ENCODE assay signal across 8 mouse cellular contexts in the genomic region with DNA sequence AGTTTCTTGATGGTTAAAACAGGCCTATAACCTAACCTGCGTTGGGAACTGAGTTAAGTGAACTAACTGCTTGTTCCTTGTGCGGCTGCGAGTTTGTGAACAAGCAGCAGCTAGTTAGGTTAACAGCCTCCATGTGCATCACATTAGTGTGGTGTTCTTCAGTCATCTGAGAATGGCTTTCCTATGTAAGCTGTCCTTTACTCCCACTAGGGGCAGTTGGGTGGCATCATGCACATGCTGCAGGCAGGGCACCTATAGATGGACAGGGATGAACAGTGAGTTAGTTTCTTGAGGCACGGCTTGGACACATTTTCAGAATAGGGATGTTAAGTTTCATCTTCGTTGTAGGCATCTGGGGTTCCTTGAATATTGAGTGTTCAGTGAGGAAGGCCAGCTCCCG. TPM values are rescaled to one million over a fixed set of nuclear protein-coding genes. Genes with fewer than 3 reads are reported as not detected.
A peak's percentile ranks its signal among the peaks of the same experiment; 100 is the strongest.
DNase-seq lines count a peak whose midpoint lies in the region; ATAC-seq and TF ChIP-seq lines count a peak whose summit lies in the region.

No protein-coding gene starts in this region.

- 65% methylated on average over 6 of the region's 6 CpGs for WGBS in heart, embryonic 10.5 days
- WGBS in hindbrain, embryonic 11.5 days, result 68% methylated on average over 6 of the region's 6 CpGs

- no peak for DNase-seq in heart, embryonic 10.5 days (ENCODE audit: low spot score)
- DNase-seq in heart, adult 11 months, result no peak
- no peak for DNase-seq in ES-E14 (ENCODE audit: low read depth, low spot score)
- DNase-seq in hindbrain, embryonic 11.5 days (ENCODE audit: low spot score), result no peak
- no peak for DNase-seq in embryo, embryonic 10 days (ENCODE audit: low spot score)
- DNase-seq in left cerebral cortex, adult 9 months (ENCODE audit: low spot score in 2 of 2), result no peak
- DNase-seq in left cerebral cortex, postnatal 36 days (ENCODE audit: low spot score in 2 of 2), result no peak

- in situ Hi-C loops in ES-E14 (cut with MboI; ENCODE audit: low sequenced_read_pairs in 2 of 2, unreplicated experiment in 2 of 2), result no loop called here

- peaks cover 65% of the 10 kb centered on the region for H3K36me3 ChIP-seq in heart, embryonic 10.5 days
- H3K36me3 ChIP-seq in ES-E14 (ENCODE audit: control insufficient read depth, insufficient read depth, low read length, poor library complexity, severe bottlenecking), result peaks cover 11% of the 10 kb centered on the region; the same call in 1 of the 2 replicates
- 0 out of 2 replicates have a peak, but pooled peaks cover 2% of the 10 kb centered on the region for H3K36me3 ChIP-seq in hindbrain, embryonic 11.5 days (ENCODE audit: control insufficient read depth, insufficient read depth, low read length)

- no peaks in the 10 kb centered on the region for H3K27me3 ChIP-seq in heart, embryonic 10.5 days (ENCODE audit: insufficient read depth, poor library complexity, severe bottlenecking)
- H3K27me3 ChIP-seq in hindbrain, embryonic 11.5 days (ENCODE audit: control insufficient read depth, insufficient read depth, low read length), result no peaks in the 10 kb centered on the region

- peak overlapping the region; percentile 97 for H3K4me3 ChIP-seq in heart, embryonic 10.5 days
- peak overlapping the region; percentile 92 to 96; a peak in 2 of 4 replicates for H3K4me3 ChIP-seq in ES-E14 (ENCODE audit: insufficient read depth in 1 of 2, low read depth in 1 of 2, low read length in 2 of 2, poor library complexity in 1 of 2, severe bottlenecking in 1 of 2)
- H3K4me3 ChIP-seq in hindbrain, embryonic 11.5 days (ENCODE audit: low read depth, low read length), result peak overlapping the region; percentile 96

- peaks cover 37% of the 10 kb centered on the region for H3K4me1 ChIP-seq in heart, embryonic 10.5 days
- H3K4me1 ChIP-seq in ES-E14 (ENCODE audit: control insufficient read depth in 2 of 2, insufficient read depth in 2 of 2, low read length in 2 of 2, poor library complexity in 1 of 2), result no peaks in the 10 kb centered on the region
- peaks cover 11% of the 10 kb centered on the region for H3K4me1 ChIP-seq in hindbrain, embryonic 11.5 days (replicated peaks; ENCODE audit: control insufficient read depth, insufficient read depth, low read length)

- no peak overlapping the region for H3K9ac ChIP-seq in ES-E14 (ENCODE audit: insufficient read depth, low read depth, low read length, poor library complexity, severe bottlenecking)
- peak overlapping the region; percentile 98 for H3K9ac ChIP-seq in hindbrain, embryonic 11.5 days (ENCODE audit: low read depth, low read length)

- peak overlapping the region; percentile 98; the same call in 1 of the 2 replicates for H3K27ac ChIP-seq in heart, embryonic 10.5 days
- H3K27ac ChIP-seq in ES-E14 (ENCODE audit: insufficient read depth, low read depth, low read length, poor library complexity, severe bottlenecking), result no peak overlapping the region
- H3K27ac ChIP-seq in hindbrain, embryonic 11.5 days (ENCODE audit: low read depth, low read length), result no peak overlapping the region

- H3K9me3 ChIP-seq in heart, embryonic 10.5 days, result no peaks in the 10 kb centered on the region
- no peaks in the 10 kb centered on the region for H3K9me3 ChIP-seq in ES-E14 (ENCODE audit: control insufficient read depth, insufficient read depth, low read depth, low read length)
- no peaks in the 10 kb centered on the region for H3K9me3 ChIP-seq in hindbrain, embryonic 11.5 days (ENCODE audit: control insufficient read depth, low read length)

- no peak for ATAC-seq in hindbrain, embryonic 11.5 days (ENCODE audit: low FRiP score)
- peak; percentile 45; the same call in 1 of the 2 replicates for ATAC-seq in megakaryocyte-erythroid progenitor cell, adult 5-6 weeks (replicated peaks; ENCODE audit: low FRiP score, low TSS enrichment, poor library complexity, severe bottlenecking)

- intact Hi-C loops in left cerebral cortex, postnatal 36 days (cut with DNase I), result no loop called here

- peak overlapping the region; percentile 97 for H3K4me2 ChIP-seq in hindbrain, embryonic 11.5 days (replicated peaks; ENCODE audit: low read depth, low read length)

TF ChIP-seq in ES-E14, 5 proteins besides CTCF, POLR2A, EP300 and RAD21:
- TF ChIP-seq MAFK (IDR thresholded peaks at IDR 0.05; ENCODE audit: insufficient read depth, low read depth, low read length) (no peak), HCFC1 (IDR thresholded peaks at IDR 0.05; ENCODE audit: borderline replicate concordance, insufficient read depth, low read length) (no peak), CHD2 (IDR thresholded peaks at IDR 0.05; ENCODE audit: low read depth, low read length) (no peak), ZNF384 (IDR thresholded peaks at IDR 0.05; ENCODE audit: low read depth, low read length) (no peak), ZC3H11A (IDR thresholded peaks at IDR 0.05; ENCODE audit: borderline replicate concordance, low read depth, low read length) (no peak)

RNA-seq across cellular contexts. Expression of a gene that starts 1.0 kb away (rescaled TPM):
- 19.7 and 20.6 TPM in 2 replicates for polyA plus RNA-seq in heart, embryonic 10.5 days (2016; fragmentation: Nextera tagmentation; extraction: Ambion mirVana)
- total RNA-seq in ES-E14 (2012; rRNA removed), result 10.8 and 15.4 TPM in 2 replicates
- polyA plus RNA-seq in hindbrain, embryonic 11.5 days (2014; fragmentation: Nextera tagmentation; extraction: Ambion mirVana), result 24.9 and 28.0 TPM in 2 replicates
- total RNA-seq in megakaryocyte-erythroid progenitor cell, adult 5-6 weeks (2014; fragmentation: Nextera tagmentation), result 12.1 and 17.5 TPM in 2 replicates
- 4.6 and 6.1 TPM in 2 replicates for total RNA-seq in megakaryocyte-erythroid progenitor cell, adult 5-6 weeks (2017)
- 10 to 100 TPM; 56.1 to 67.6 TPM for total RNA-seq in left cerebral cortex, postnatal 36 days (2021)

RNA-seq across cellular contexts. Expression of a gene that starts 1.2 kb away (rescaled TPM):
- polyA plus RNA-seq in heart, embryonic 10.5 days (2016; fragmentation: Nextera tagmentation; extraction: Ambion mirVana), result 17.8 and 21.4 TPM in 2 replicates
- 14.8 and 19.1 TPM in 2 replicates for total RNA-seq in ES-E14 (2012; rRNA removed)
- polyA plus RNA-seq in hindbrain, embryonic 11.5 days (2014; fragmentation: Nextera tagmentation; extraction: Ambion mirVana), result 18.1 and 18.6 TPM in 2 replicates
- total RNA-seq in megakaryocyte-erythroid progenitor cell, adult 5-6 weeks (2014; fragmentation: Nextera tagmentation), result 8.3 and 16.8 TPM in 2 replicates
- total RNA-seq in megakaryocyte-erythroid progenitor cell, adult 5-6 weeks (2017), result 5.7 and 8.2 TPM in 2 replicates
- 10 to 100 TPM; 19.2 to 24.8 TPM for total RNA-seq in left cerebral cortex, postnatal 36 days (2021)

RNA-seq across cellular contexts. Expression of a gene that starts 19.1 kb away (rescaled TPM):
- polyA plus RNA-seq in heart, embryonic 10.5 days (2016; fragmentation: Nextera tagmentation; extraction: Ambion mirVana), result 2.2 and 2.6 TPM in 2 replicates
- 1.2 and 1.7 TPM in 2 replicates for total RNA-seq in ES-E14 (2012; rRNA removed)
- 1.8 and 2.2 TPM in 2 replicates for polyA plus RNA-seq in hindbrain, embryonic 11.5 days (2014; fragmentation: Nextera tagmentation; extraction: Ambion mirVana)
- 1.8 and 1.9 TPM in 2 replicates for total RNA-seq in megakaryocyte-erythroid progenitor cell, adult 5-6 weeks (2014; fragmentation: Nextera tagmentation)
- total RNA-seq in megakaryocyte-erythroid progenitor cell, adult 5-6 weeks (2017), result 0.27 TPM in 1 of 2 replicates, not detected in the other
- 10 to 100 TPM; 86.7 to 88.8 TPM for total RNA-seq in left cerebral cortex, postnatal 36 days (2021)

RNA-seq across cellular contexts. Expression of a gene that starts 30.5 kb away (rescaled TPM):
- 27.0 and 31.2 TPM in 2 replicates for polyA plus RNA-seq in heart, embryonic 10.5 days (2016; fragmentation: Nextera tagmentation; extraction: Ambion mirVana)
- total RNA-seq in ES-E14 (2012; rRNA removed), result 42.7 and 58.9 TPM in 2 replicates
- polyA plus RNA-seq in hindbrain, embryonic 11.5 days (2014; fragmentation: Nextera tagmentation; extraction: Ambion mirVana), result 32.3 and 34.5 TPM in 2 replicates
- 45.0 and 57.8 TPM in 2 replicates for total RNA-seq in megakaryocyte-erythroid progenitor cell, adult 5-6 weeks (2014; fragmentation: Nextera tagmentation)
- 33.7 and 35.4 TPM in 2 replicates for total RNA-seq in megakaryocyte-erythroid progenitor cell, adult 5-6 weeks (2017)
- 100 to 1,000 TPM in 1 of 2 experiments, 10 to 100 TPM in 1; 76.8 to 101 TPM for total RNA-seq in left cerebral cortex, postnatal 36 days (2021)

RNA-seq across cellular contexts. Expression of a gene that starts 42.5 kb away (rescaled TPM):
- polyA plus RNA-seq in heart, embryonic 10.5 days (2016; fragmentation: Nextera tagmentation; extraction: Ambion mirVana), result 3.5 and 3.6 TPM in 2 replicates
- total RNA-seq in ES-E14 (2012; rRNA removed), result 1.2 and 1.4 TPM in 2 replicates
- 5.5 and 6.1 TPM in 2 replicates for polyA plus RNA-seq in hindbrain, embryonic 11.5 days (2014; fragmentation: Nextera tagmentation; extraction: Ambion mirVana)
- total RNA-seq in megakaryocyte-erythroid progenitor cell, adult 5-6 weeks (2014; fragmentation: Nextera tagmentation), result 0.59 and 1.8 TPM in 2 replicates
- total RNA-seq in megakaryocyte-erythroid progenitor cell, adult 5-6 weeks (2017), result 0.66 and 1.1 TPM in 2 replicates
- 1 to 10 TPM; 6.4 to 7.5 TPM for total RNA-seq in left cerebral cortex, postnatal 36 days (2021)

Comparison
In these comparisons a context has a peak if more than half of its experiments do, and no peak if none do; other contexts are left out.
1. RNA of a gene that starts 19.1 kb away (total RNA-seq): 86.7 to 88.8 TPM in left cerebral cortex, postnatal 36 days; 0.27 to 1.9 TPM in megakaryocyte-erythroid progenitor cell, adult 5-6 weeks and 1.2 to 1.7 TPM in ES-E14; every median in the first group is over 10 times any median in the second.
2. Peak in every context shown above with its lines, with median percentiles within 50 percentile points of each other: H3K4me3 ChIP-seq.